Mouse (Mus musculus) E14TG2a.4 (cell line): ENCODE results near the gene Wdr90.

Experiments
- CTCF ChIP-seq: conservative IDR thresholded peaks from 2 replicates; pipeline ENCODE4 v1.5.1; 2014; ENCODE audit warnings: low read length
- NANOG ChIP-seq: IDR thresholded peaks from 2 replicates; pipeline ENCODE4 v1.6.1; 2014; ENCODE audit warnings: borderline replicate concordance, low read length, mixed read lengths
- POU5F1 ChIP-seq: IDR thresholded peaks from 2 replicates; pipeline ENCODE4 v1.6.1; 2014; ENCODE audit warnings: low read length, borderline replicate concordance

DNA sequence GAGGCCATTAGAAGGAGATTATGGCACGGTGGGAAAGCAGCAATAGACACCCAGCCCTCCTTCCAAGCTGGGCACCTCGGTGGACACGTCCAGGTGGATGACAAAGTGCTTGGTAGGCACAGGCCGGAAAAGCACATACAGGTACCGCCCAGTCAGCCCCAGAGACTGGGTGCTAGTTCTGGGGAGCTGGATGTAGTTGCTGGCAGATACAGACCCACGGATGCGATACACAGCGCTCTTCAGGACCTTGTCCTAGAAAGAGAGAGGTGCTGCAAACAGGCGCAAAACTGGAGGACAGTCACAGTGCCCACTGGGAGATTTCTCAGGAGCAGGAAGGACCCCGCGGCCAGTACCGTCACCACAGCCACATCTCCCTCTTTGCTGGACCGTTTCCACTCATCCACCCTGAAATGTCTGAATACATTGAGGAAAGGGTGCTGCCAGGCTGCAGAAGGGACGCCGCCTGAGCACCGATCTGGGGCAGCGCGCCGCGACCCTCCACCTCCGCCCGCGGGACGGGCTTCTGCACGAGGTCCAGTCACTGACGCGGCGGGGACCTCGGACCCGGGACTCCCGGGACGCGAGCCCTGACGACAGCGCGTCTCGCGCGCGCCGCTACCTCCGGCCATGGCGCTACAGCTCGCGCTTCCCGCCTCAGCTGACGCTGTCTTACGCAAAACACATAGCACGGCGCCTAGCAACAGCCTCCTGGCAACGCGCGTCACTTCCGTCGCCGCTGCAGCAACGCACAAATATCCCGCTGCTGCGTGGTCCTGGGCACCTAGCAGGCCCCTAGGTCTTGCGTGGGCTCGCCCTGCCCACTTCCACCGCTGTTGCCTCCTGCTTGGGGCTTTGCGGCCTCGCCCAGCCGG is at the start of gene Wdr90:
- no peak for TF ChIP-seq CTCF
- TF ChIP-seq NANOG: no peak
- TF ChIP-seq POU5F1: no peak
